Mouse (Mus musculus): ENCODE results near the gene Asb4. TPM values are rescaled to one million over a fixed set of nuclear protein-coding genes. Genes with fewer than 3 reads are reported as not detected.

Gene Asb4
- 4.8 TPM for polyA plus RNA-seq (2014; fragmentation: Illumina TruSeq; extraction: RNeasy Lipid Tissue Mini Kit (QIAGEN cat#74804); ENCODE audit: low read depth, low replicate concordance)

DNA sequence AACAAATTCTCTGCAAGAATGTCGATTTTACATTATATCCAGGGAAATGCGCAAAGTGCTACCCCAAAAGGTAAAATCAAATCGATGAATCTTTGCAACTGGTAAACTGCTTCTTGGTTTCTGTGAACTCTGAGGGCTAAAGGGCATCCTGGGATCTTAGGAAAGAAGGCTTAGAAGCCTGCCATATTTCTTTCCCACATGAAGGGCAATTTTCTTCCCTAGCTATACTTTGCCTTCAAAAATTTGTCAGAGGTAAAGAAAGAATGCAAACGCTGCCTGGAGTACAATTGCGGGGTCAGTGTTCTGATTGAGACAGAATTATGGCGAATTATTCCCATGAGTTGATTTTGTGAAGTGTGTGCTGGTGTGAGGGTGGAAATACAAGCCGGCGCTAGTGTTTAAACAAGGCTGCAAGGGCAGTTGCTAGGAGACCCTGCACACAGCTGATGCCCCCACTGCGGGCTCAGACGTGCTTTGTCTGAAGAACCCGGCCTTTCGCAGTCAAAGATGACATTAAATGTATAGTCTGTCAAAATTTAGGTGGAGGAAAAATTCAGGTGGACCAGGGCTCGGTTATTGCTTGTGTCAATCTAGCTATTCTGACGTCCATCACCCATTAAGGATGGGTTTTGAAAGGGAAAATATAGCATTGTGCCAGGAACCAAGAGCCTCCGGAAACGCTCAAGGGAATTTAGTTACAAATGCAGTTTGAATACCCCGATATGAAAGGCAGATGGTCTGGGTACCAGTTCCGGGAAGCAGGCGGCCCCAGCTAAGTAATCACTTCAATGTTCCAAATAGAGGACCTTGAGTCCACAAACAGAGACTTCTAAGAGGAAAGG lies at the start of gene Asb4:
Asb4 (plus strand) TSS at position 51 of the 842 bp plus-strand sequence.

Other genes starting within 250 kb of the Asb4 start
- 44.6 TPM for gene Pon1, start 189.4 kb upstream of the Asb4 start, polyA plus RNA-seq (2014; fragmentation: Illumina TruSeq; extraction: RNeasy Lipid Tissue Mini Kit (QIAGEN cat#74804); ENCODE audit: low read depth, low replicate concordance)
- gene Pon3, start 127.1 kb upstream of the Asb4 start, polyA plus RNA-seq (2014; fragmentation: Illumina TruSeq; extraction: RNeasy Lipid Tissue Mini Kit (QIAGEN cat#74804); ENCODE audit: low read depth, low replicate concordance) = 416 TPM
- gene Pon2, start 84.9 kb upstream of the Asb4 start, polyA plus RNA-seq (2014; fragmentation: Illumina TruSeq; extraction: RNeasy Lipid Tissue Mini Kit (QIAGEN cat#74804); ENCODE audit: low read depth, low replicate concordance) = 246 TPM
- 216 TPM for gene Pdk4, start 112.9 kb downstream of the Asb4 start, polyA plus RNA-seq (2014; fragmentation: Illumina TruSeq; extraction: RNeasy Lipid Tissue Mini Kit (QIAGEN cat#74804); ENCODE audit: low read depth, low replicate concordance)

Data from adrenal gland, adult 10 weeks (tissue).